Mouse (Mus musculus): ENCODE results near the gene Rtn4ip1. TPM values are rescaled to one million over a fixed set of nuclear protein-coding genes. Genes with fewer than 3 reads are reported as not detected.

The Rtn4ip1 gene
- total and polyA plus RNA-seq, 3 experiments = 11.6 to 23.5 TPM; not detected in 1

DNA sequence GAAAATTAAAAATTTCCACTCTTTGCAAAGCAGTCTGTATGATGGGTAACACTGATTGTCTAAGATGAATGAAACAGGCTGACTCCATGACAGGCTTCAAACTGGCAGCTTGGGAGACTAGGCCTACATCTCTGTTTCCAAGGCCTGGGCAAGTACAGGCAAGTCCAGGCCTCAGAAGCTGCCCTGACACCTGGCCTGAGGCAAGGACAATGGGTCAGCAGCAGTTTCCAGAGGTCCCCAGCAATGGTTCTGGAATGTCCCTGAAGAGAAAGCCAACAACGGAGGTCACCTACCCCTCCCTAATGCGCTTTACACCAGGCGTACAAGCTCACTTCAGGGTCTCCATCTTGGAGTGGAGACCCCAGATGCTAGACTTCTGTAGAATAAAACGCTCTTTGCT is 8.6 kb upstream of the Rtn4ip1 start:
- Histone ChIP-seq H3K9me3 (replicated peaks; ENCODE audit: insufficient read depth, low read length) (no peaks in the 10 kb centered on the region), H3K27ac (ENCODE audit: control insufficient read depth, low read depth, low read length) (no peak overlapping the region), H3K4me3 (ENCODE audit: control insufficient read depth in 1 of 2, insufficient read depth in 1 of 2, low read depth in 2 of 2, low read length in 2 of 2) (no peak overlapping the region), H3K9ac (ENCODE audit: control insufficient read depth, low read depth, low read length, poor library complexity, severe bottlenecking) (no peak overlapping the region), H3K27me3 (ENCODE audit: control insufficient read depth in 1 of 2, insufficient read depth in 2 of 2, low read length in 2 of 2) (no peaks in the 10 kb centered on the region), H3K4me1 (ENCODE audit: control insufficient read depth in 1 of 2, insufficient read depth in 2 of 2, low read length in 2 of 2) (no peaks in the 10 kb centered on the region), H3K36me3 (ENCODE audit: control insufficient read depth in 1 of 2, insufficient read depth in 2 of 2, low read length in 2 of 2) (peaks cover 0 to 2% of the 10 kb centered on the region in 2 experiments; a peak in 2 of 4 replicates), H3K79me2 (ENCODE audit: control insufficient read depth, insufficient read depth, low read length, poor library complexity) (no peaks in the 10 kb centered on the region)
- TF ChIP-seq MAZ (IDR thresholded peaks at IDR 0.05; ENCODE audit: low read depth, low read length) (no peak), ZKSCAN1 (IDR thresholded peaks at IDR 0.05; ENCODE audit: low read depth, low read length) (no peak), POLR2AphosphoS5 (IDR thresholded peaks at IDR 0.05; ENCODE audit: borderline replicate concordance, low read depth, low read length) (no peak), SIN3A (IDR thresholded peaks at IDR 0.05; ENCODE audit: low read length) (no peak), CHD1 (IDR thresholded peaks at IDR 0.05; ENCODE audit: low read depth, low read length) (no peak), POLR2A (IDR thresholded peaks at IDR 0.05; ENCODE audit: control insufficient read depth in 1 of 2, insufficient read depth in 1 of 2, low read depth in 1 of 2, low read length in 2 of 2, poor library complexity in 1 of 2) (no peak)
- DNase-seq (ENCODE audit: low read depth, low spot score) = no peak

- TF ChIP-seq NELFE (IDR thresholded peaks at IDR 0.05; ENCODE audit: low read depth, low read length) (no peak), ZKSCAN1 (IDR thresholded peaks at IDR 0.05; ENCODE audit: low read depth, low read length) (no peak), MXI1 (IDR thresholded peaks at IDR 0.05; ENCODE audit: low read depth, low read length) (no peak), TCF12 (IDR thresholded peaks at IDR 0.05; ENCODE audit: low read depth, low read length) (no peak), ETS1 (IDR thresholded peaks at IDR 0.05; ENCODE audit: low read depth, low read length) (no peak), EP300 (IDR thresholded peaks at IDR 0.05; ENCODE audit: low read depth in 1 of 2, low read length in 2 of 2) (no peak), JUND (IDR thresholded peaks at IDR 0.05; ENCODE audit: low read depth, low read length) (no peak), KAT2A (conservative IDR thresholded peaks at IDR 0.05; ENCODE audit: low read depth, low read length) (no peak), MAX (IDR thresholded peaks at IDR 0.05; ENCODE audit: low read length) (no peak), USF2 (IDR thresholded peaks at IDR 0.05; ENCODE audit: borderline replicate concordance in 1 of 2, insufficient read depth in 1 of 2, low read depth in 1 of 2, low read length in 2 of 2) (no peak), POLR2AphosphoS2 (IDR thresholded peaks at IDR 0.05; ENCODE audit: low read length) (no peak), SIN3A (IDR thresholded peaks at IDR 0.05; ENCODE audit: low read length) (no peak), MEF2A (IDR thresholded peaks at IDR 0.05; ENCODE audit: extremely low read depth, insufficient replicate concordance, low read depth, low read length, poor library complexity, severe bottlenecking) (no peak), MYB (IDR thresholded peaks at IDR 0.05; ENCODE audit: low read depth, low read length) (no peak), ZNF384 (IDR thresholded peaks at IDR 0.05; ENCODE audit: low read depth, low read length) (no peak), RCOR1 (IDR thresholded peaks at IDR 0.05; ENCODE audit: low read depth, low read length) (no peak), CTCF (IDR thresholded peaks at IDR 0.05 in 2 of 3, conservative IDR thresholded peaks at IDR 0.05 in 1 of 3; ENCODE audit: control insufficient read depth in 1 of 3, insufficient read depth in 1 of 3, low read depth in 2 of 3, low read length in 3 of 3, poor library complexity in 1 of 3, severe bottlenecking in 1 of 3) (no peak)
These were observed 5.5 kb upstream of the Rtn4ip1 start for GRCm38 (mm10) chr10:43896065-43896464.

More at GRCm38 (mm10) chr10:43896065-43896464, 5.5 kb upstream of the Rtn4ip1 start:
- Histone ChIP-seq H3K27ac (ENCODE audit: control insufficient read depth, low read depth, low read length) (no peak overlapping the region), H3K27me3 (ENCODE audit: control insufficient read depth in 1 of 2, insufficient read depth in 2 of 2, low read length in 2 of 2) (no peaks in the 10 kb centered on the region), H3K79me2 (ENCODE audit: control insufficient read depth, insufficient read depth, low read length, poor library complexity) (peaks cover 2% of the 10 kb centered on the region; the same call in 1 of the 2 replicates), H3K9me3 (replicated peaks; ENCODE audit: insufficient read depth, low read length) (no peaks in the 10 kb centered on the region), H3K4me3 (ENCODE audit: control insufficient read depth in 1 of 2, insufficient read depth in 1 of 2, low read depth in 2 of 2, low read length in 2 of 2) (no peak overlapping the region), H3K9ac (ENCODE audit: control insufficient read depth, low read depth, low read length, poor library complexity, severe bottlenecking) (no peak overlapping the region), H3K36me3 (ENCODE audit: control insufficient read depth in 1 of 2, insufficient read depth in 2 of 2, low read length in 2 of 2) (peaks cover 2% of the 10 kb centered on the region in 2 experiments), H3K4me1 (ENCODE audit: control insufficient read depth in 1 of 2, insufficient read depth in 2 of 2, low read length in 2 of 2) (peaks cover 0 to 2% of the 10 kb centered on the region in 2 experiments; a peak in 1 of 4 replicates)
- DNase-seq (ENCODE audit: low read depth, low spot score) = no peak
